Comparison of ENCODE assay signal across 28 mouse cellular contexts in the genomic region with DNA sequence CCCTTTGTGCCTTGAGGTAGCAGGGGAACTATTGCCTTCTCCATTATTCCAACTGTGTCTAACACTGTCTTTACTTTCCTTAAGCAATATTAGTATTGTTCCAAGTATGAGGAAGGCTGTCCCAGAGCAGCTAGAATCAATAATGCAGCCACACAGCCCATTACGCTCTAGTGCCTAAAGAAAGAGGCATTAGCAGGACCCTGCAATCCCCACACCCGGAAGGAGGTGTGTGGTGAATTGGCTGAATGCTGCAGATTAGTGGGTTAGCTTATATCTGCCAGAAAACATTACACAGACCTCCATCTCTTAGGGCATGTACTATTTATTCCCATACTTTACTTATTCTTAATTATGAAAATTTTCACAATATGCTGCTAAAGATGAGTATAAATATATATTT.
A peak's percentile ranks its signal among the peaks of the same experiment; 100 is the strongest.
DNase-seq lines count a peak whose midpoint lies in the region; ATAC-seq and TF ChIP-seq lines count a peak whose summit lies in the region.
"Had no signal": no experiment of that assay in that cellular context is flagged by ENCODE, and none has a peak within 500 bp of the region (broad histone marks: within the 10 kb centered on the region; RNA-seq: fewer than 3 reads in every experiment).

No protein-coding gene starts in this region.

- WGBS in forebrain, embryonic 10.5 days, result 45% methylated on average over 2 of the region's 2 CpGs
- 18% methylated on average over 2 of the region's 2 CpGs for WGBS in forebrain, postnatal 0 days
- WGBS in midbrain, embryonic 12.5 days, result 35% methylated on average over 2 of the region's 2 CpGs
- 37% methylated on average over 2 of the region's 2 CpGs for WGBS in midbrain, embryonic 14.5 days
- WGBS in forebrain, embryonic 13.5 days, result 6% methylated on average over 2 of the region's 2 CpGs

- H3K4me1 ChIP-seq in forebrain, embryonic 10.5 days, result peaks cover 14% of the 10 kb centered on the region
- no peaks in the 10 kb centered on the region for H3K4me1 ChIP-seq in forebrain, postnatal 0 days (ENCODE audit: insufficient read depth)
- no peaks in the 10 kb centered on the region for H3K4me1 ChIP-seq in midbrain, embryonic 12.5 days
- no peaks in the 10 kb centered on the region for H3K4me1 ChIP-seq in midbrain, embryonic 14.5 days (ENCODE audit: control insufficient read depth, insufficient read depth, low read length)
- peaks cover 13% of the 10 kb centered on the region; the same call in 1 of the 2 replicates for H3K4me1 ChIP-seq in forebrain, embryonic 13.5 days
- H3K4me1 ChIP-seq: embryonic facial prominence, embryonic 12.5 days; heart, embryonic 10.5 days; limb, embryonic 10.5 days; limb, embryonic 15.5 days; liver, embryonic 13.5 days had no signal

- H3K36me3 ChIP-seq in forebrain, embryonic 10.5 days (replicated peaks), result no peaks in the 10 kb centered on the region
- no peaks in the 10 kb centered on the region for H3K36me3 ChIP-seq in forebrain, postnatal 0 days (ENCODE audit: insufficient read depth)
- no peaks in the 10 kb centered on the region for H3K36me3 ChIP-seq in midbrain, embryonic 12.5 days
- no peaks in the 10 kb centered on the region for H3K36me3 ChIP-seq in midbrain, embryonic 14.5 days (ENCODE audit: control insufficient read depth, insufficient read depth, low read length)
- H3K36me3 ChIP-seq in forebrain, embryonic 13.5 days (ENCODE audit: poor library complexity, severe bottlenecking), result no peaks in the 10 kb centered on the region
- H3K36me3 ChIP-seq: embryonic facial prominence, embryonic 12.5 days; G1E; heart, embryonic 10.5 days; limb, embryonic 10.5 days; limb, embryonic 15.5 days; liver, embryonic 13.5 days had no signal

- no peak for TF ChIP-seq CTCF in forebrain, postnatal 0 days (IDR thresholded peaks at IDR 0.05; ENCODE audit: low read depth)

- H3K9me3 ChIP-seq in forebrain, embryonic 10.5 days, result no peaks in the 10 kb centered on the region
- no peaks in the 10 kb centered on the region for H3K9me3 ChIP-seq in forebrain, postnatal 0 days (ENCODE audit: low read length)
- H3K9me3 ChIP-seq in midbrain, embryonic 12.5 days, result no peaks in the 10 kb centered on the region
- H3K9me3 ChIP-seq in midbrain, embryonic 14.5 days (ENCODE audit: control insufficient read depth, low read length), result no peaks in the 10 kb centered on the region
- H3K9me3 ChIP-seq in forebrain, embryonic 13.5 days (replicated peaks), result no peaks in the 10 kb centered on the region
- H3K9me3 ChIP-seq: embryonic facial prominence, embryonic 12.5 days; G1E; heart, embryonic 10.5 days; limb, embryonic 10.5 days; limb, embryonic 15.5 days; liver, embryonic 13.5 days had no signal

- H3K27ac ChIP-seq in forebrain, embryonic 10.5 days, result no peak overlapping the region
- no peak overlapping the region for H3K27ac ChIP-seq in forebrain, postnatal 0 days (ENCODE audit: low read depth, low read length)
- H3K27ac ChIP-seq in midbrain, embryonic 12.5 days (replicated peaks), result no peak overlapping the region
- H3K27ac ChIP-seq in midbrain, embryonic 14.5 days (replicated peaks; ENCODE audit: low read depth, low read length), result no peak overlapping the region
- H3K27ac ChIP-seq in forebrain, embryonic 13.5 days, result no peak overlapping the region
- H3K27ac ChIP-seq: embryonic facial prominence, embryonic 12.5 days; heart, embryonic 10.5 days; limb, embryonic 10.5 days; limb, embryonic 15.5 days; liver, embryonic 13.5 days had no signal

- H3K4me3 ChIP-seq in forebrain, embryonic 10.5 days, result no peak overlapping the region
- no peak overlapping the region for H3K4me3 ChIP-seq in forebrain, postnatal 0 days (ENCODE audit: low read depth, low read length)
- no peak overlapping the region for H3K4me3 ChIP-seq in midbrain, embryonic 12.5 days
- no peak overlapping the region for H3K4me3 ChIP-seq in midbrain, embryonic 14.5 days (replicated peaks; ENCODE audit: low read depth, low read length)
- H3K4me3 ChIP-seq in forebrain, embryonic 13.5 days, result no peak overlapping the region
- H3K4me3 ChIP-seq: embryonic facial prominence, embryonic 12.5 days; heart, embryonic 10.5 days; limb, embryonic 10.5 days; limb, embryonic 15.5 days; liver, embryonic 13.5 days had no signal

- no peaks in the 10 kb centered on the region for H3K27me3 ChIP-seq in forebrain, embryonic 10.5 days (ENCODE audit: poor library complexity, severe bottlenecking)
- H3K27me3 ChIP-seq in forebrain, postnatal 0 days (ENCODE audit: insufficient read depth, low read length), result no peaks in the 10 kb centered on the region
- H3K27me3 ChIP-seq in midbrain, embryonic 12.5 days, result no peaks in the 10 kb centered on the region
- H3K27me3 ChIP-seq in midbrain, embryonic 14.5 days (ENCODE audit: control insufficient read depth, insufficient read depth, low read length), result no peaks in the 10 kb centered on the region
- H3K27me3 ChIP-seq in forebrain, embryonic 13.5 days, result no peaks in the 10 kb centered on the region
- H3K27me3 ChIP-seq: embryonic facial prominence, embryonic 12.5 days; limb, embryonic 15.5 days; liver, embryonic 13.5 days had no signal

- no peak overlapping the region for H3K9ac ChIP-seq in forebrain, postnatal 0 days
- no peak overlapping the region for H3K9ac ChIP-seq in midbrain, embryonic 12.5 days (replicated peaks)
- H3K9ac ChIP-seq in midbrain, embryonic 14.5 days (replicated peaks; ENCODE audit: low read length), result no peak overlapping the region
- H3K9ac ChIP-seq in forebrain, embryonic 13.5 days, result no peak overlapping the region
- H3K9ac ChIP-seq: embryonic facial prominence, embryonic 12.5 days; limb, embryonic 15.5 days; liver, embryonic 13.5 days had no signal

- ATAC-seq in forebrain, postnatal 0 days, result no peak
- peak; percentile 66; the same call in 1 of the 2 replicates for ATAC-seq in midbrain, embryonic 12.5 days (ENCODE audit: low FRiP score, low read depth)
- ATAC-seq in midbrain, embryonic 14.5 days (ENCODE audit: low FRiP score, low TSS enrichment), result no peak
- ATAC-seq in forebrain, embryonic 13.5 days, result peak; percentile 74
- no peak for ATAC-seq in megakaryocyte, adult 5-6 weeks (ENCODE audit: poor library complexity, severe bottlenecking)
- ATAC-seq: intestine, embryonic 16.5 days; lung, postnatal 0 days had no signal

- H3K4me2 ChIP-seq in forebrain, postnatal 0 days (ENCODE audit: low read depth), result no peak overlapping the region
- H3K4me2 ChIP-seq in midbrain, embryonic 12.5 days (replicated peaks), result no peak overlapping the region
- H3K4me2 ChIP-seq in midbrain, embryonic 14.5 days (ENCODE audit: low read length), result no peak overlapping the region
- H3K4me2 ChIP-seq in forebrain, embryonic 13.5 days, result no peak overlapping the region
- H3K4me2 ChIP-seq: embryonic facial prominence, embryonic 12.5 days; limb, embryonic 15.5 days; liver, embryonic 13.5 days had no signal

- DNase-seq in forebrain, embryonic 10.5 days (ENCODE audit: extremely low spot score, low spot score), result peak; percentile 17
- DNase-seq in forebrain, postnatal 0 days, result no peak
- no peak for DNase-seq in midbrain, embryonic 14.5 days
- peak; percentile 63 for DNase-seq in retina, postnatal 1 day
- DNase-seq: adrenal gland, postnatal 10 days; cerebellum, adult 11 months; cerebellum, adult 9-10 months; cerebellum, postnatal 36 days; gastrocnemius, postnatal 14 days; heart, postnatal 36 days; kidney, adult 8-10 months; kidney, postnatal 10 days; layer of hippocampus, adult 9-11 months; liver, embryonic 13.5 days; lung, adult 18-20 months; lung, postnatal 4 days; thymus, adult 2 months; thymus, postnatal 4 days had no signal

Comparison
In these comparisons a context has a peak if more than half of its experiments do, and no peak if none do; other contexts are left out.
1. DNase-seq: peak in forebrain, embryonic 10.5 days (single experiment) and retina, postnatal 1 day (single experiment); none in forebrain, postnatal 0 days (single experiment) and midbrain, embryonic 14.5 days (single experiment).
2. ATAC-seq: peak in midbrain, embryonic 12.5 days (single experiment) and forebrain, embryonic 13.5 days (single experiment); none in forebrain, postnatal 0 days (single experiment), midbrain, embryonic 14.5 days (single experiment) and megakaryocyte, adult 5-6 weeks (single experiment).